Mouse (Mus musculus): ENCODE measurements at regions not wholly inside any gene's neighbourhood (a gene's known extent, or its start where the extent isn't known, plus 50 kb on each side); places are given as distances from the start of the nearest gene placed in this dataset.

- no peak for TF ChIP-seq TAL1 (IDR thresholded peaks at IDR 0.05; ENCODE audit: low read length)
- no peak for TF ChIP-seq GATA1 (IDR thresholded peaks at IDR 0.05; ENCODE audit: low read length)
Measured at GRCm38 (mm10) chr1:35875210-35875811, 192.9 kb upstream of the Hs6st1 start.

Data from erythroblast, embryonic 14.5 days (primary cell).